Mouse (Mus musculus): ENCODE measurements around the gene Fgf10.

Gene Fgf10

DNA sequence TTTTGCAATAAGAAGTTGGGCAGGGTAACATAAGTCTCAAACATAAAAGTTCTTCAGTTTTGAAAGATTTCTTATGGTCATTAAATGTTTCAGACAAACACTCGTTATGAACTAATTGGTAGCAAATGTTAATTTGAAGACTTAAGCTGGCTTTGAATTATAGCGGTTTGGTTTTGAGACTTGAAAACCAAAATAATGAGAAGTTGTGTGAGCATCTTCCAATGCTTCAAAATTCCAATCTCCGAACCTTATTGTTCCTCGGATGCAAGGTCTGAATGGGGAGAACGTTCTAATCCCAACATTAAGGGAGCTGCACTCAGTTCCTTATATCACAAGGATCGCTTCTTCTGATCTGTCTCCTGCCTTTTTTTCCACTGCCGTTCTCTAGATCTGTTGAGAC, at the start of gene Fgf10:
Gene Fgf10 (plus strand): TSS at position 301 of the 400 bp plus-strand sequence.
- no peak for DNase-seq (ENCODE audit: low spot score)

DNA sequence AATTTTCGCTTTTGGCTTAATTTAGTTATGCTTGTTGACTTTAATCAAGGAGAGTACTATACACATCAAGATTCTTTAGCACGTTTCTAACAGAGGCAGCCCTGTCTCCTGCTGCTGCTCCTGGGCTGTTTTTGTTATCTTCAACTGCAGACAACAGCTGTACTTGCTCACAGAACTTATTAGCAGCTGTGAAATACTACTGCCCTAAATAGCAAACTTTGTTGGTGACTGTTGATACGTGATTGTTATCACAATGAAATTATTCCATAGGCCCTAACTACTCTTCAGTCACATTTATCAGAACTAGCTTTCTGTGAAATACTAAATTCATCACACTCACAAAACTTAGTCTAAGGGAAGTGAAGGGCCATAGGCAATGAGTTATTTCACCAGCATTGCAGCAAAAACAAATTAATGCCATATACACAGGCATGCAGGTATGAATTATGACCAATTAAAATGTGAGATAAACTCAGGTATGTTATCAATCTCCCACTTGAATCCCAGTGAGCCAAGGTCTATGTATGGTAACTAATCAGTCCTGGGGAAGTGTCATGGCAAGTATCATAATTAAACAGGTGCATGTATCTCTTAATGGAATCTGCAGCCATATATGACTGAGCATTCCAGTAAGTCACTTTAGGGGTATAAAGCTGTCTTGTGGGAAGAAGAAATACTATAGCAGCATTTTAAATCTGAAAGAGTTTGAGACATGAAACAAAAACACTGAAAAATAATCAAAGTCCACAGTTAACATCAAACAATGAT, 39.7 kb upstream of the Fgf10 start:
- no peak for DNase-seq (ENCODE audit: low spot score)

GRCm38 (mm10) chr13:118631500-118631899, 38.1 kb upstream of the Fgf10 start:
- DNase-seq (ENCODE audit: low spot score) = no peak

GRCm38 (mm10) chr13:118636047-118636446, 33.5 kb upstream of the Fgf10 start:
- no peak for DNase-seq (ENCODE audit: low spot score)

GRCm38 (mm10) chr13:118642585-118642984, 27.0 kb upstream of the Fgf10 start:
- no peak for DNase-seq (ENCODE audit: low spot score)

- DNase-seq (ENCODE audit: low spot score) = no peak
These were observed 26.5 kb upstream of the Fgf10 start for GRCm38 (mm10) chr13:118643138-118643537.

GRCm38 (mm10) chr13:118656991-118657390, 12.6 kb upstream of the Fgf10 start:
- DNase-seq (ENCODE audit: low spot score) = no peak

DNA sequence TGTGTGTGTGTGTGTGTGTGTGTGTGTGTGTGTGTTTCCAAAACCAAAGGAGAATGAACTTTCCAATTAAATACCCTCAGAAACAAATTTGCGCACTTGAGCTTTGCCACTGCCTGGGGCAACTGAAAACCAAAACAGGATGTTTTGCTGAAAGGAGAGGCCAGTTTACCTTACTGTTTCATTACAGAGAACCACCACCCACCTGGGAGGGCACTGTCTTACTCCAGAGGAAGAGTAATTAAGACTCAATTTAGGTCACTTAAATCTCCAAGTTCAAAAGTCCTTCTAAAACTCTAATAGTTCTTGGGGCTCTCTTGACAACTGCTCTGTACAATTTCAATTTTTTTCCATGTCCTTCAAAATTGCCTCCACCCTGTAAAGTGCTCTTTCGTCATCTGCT, 11.6 kb upstream of the Fgf10 start:
- DNase-seq (ENCODE audit: low spot score) = no peak

GRCm38 (mm10) chr13:118658608-118659326, 10.8 kb upstream of the Fgf10 start:
- DNase-seq (ENCODE audit: low spot score) = no peak

GRCm38 (mm10) chr13:118661664-118662063, 7.9 kb upstream of the Fgf10 start:
- DNase-seq (ENCODE audit: low spot score) = no peak

- DNase-seq (ENCODE audit: low spot score) = no peak
These were observed 4.7 kb upstream of the Fgf10 start for GRCm38 (mm10) chr13:118664901-118665300.

DNA sequence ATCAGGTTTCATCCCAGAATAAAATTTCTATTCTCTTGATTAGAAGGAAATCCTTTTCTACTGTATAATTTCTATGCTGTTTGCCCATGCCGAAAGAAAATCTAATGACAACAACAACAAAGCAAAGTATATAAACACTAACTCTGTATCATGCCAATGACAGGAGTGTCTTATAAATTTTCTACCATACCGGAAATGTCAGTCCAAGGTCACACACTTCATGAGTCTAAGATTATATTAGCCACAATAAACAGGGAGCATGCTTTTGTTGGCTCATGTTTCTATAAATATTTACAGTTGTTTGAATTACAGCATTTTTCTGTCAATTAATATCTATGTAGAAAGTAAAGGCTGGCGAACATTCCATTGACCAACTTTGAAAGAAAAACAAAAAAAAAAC, 9.6 kb downstream of the Fgf10 start:
- DNase-seq (ENCODE audit: low spot score) = no peak

- no peak for DNase-seq (ENCODE audit: low spot score)
These were observed 23.5 kb downstream of the Fgf10 start for GRCm38 (mm10) chr13:118693049-118693448.

DNA sequence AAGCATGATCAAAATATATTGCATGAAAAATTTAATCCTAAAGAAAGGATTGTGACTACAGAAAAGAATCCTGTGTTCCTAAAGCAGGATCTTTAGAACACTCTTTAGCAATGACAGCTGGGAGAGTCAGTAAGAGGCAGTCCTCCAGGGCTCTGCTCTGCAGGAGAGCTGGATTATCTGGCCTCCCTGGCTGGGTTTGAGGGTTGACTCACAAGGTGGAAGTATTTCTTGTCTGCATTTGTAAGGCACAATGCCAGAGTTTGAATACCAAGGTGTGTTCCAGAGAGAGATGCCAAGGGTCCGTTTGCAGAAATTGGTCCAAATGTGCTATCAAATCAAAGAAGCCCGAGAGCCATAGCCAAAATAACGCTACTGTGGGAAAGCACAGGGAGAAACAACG, 25.5 kb downstream of the Fgf10 start:
- no peak for DNase-seq (ENCODE audit: low spot score)

- no peak for DNase-seq (ENCODE audit: low spot score)
These were observed 34.1 kb downstream of the Fgf10 start for GRCm38 (mm10) chr13:118703727-118704126.

GRCm38 (mm10) chr13:118705716-118706115, 36.1 kb downstream of the Fgf10 start:
- DNase-seq (ENCODE audit: low spot score) = no peak

DNA sequence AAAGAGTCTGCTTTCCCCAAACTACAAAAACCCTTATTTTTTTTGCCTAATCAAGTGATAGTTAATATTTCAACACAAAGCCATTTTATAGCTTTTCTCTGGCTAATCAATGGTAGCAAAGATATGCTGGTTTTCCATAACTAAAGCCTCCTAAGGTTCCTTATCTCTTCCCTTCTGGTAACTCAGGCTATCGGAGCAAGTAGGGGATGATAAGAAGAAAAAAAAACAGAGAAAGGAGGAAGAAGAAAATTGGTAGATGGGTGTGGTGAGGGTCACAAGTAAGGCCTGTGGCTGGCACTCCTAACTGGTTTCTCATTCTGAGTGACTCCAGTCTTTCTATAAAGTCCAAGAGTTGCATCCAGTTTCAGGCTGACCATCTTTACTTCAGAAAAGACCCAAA, 40.3 kb downstream of the Fgf10 start:
- no peak for DNase-seq (ENCODE audit: low spot score)

DNA sequence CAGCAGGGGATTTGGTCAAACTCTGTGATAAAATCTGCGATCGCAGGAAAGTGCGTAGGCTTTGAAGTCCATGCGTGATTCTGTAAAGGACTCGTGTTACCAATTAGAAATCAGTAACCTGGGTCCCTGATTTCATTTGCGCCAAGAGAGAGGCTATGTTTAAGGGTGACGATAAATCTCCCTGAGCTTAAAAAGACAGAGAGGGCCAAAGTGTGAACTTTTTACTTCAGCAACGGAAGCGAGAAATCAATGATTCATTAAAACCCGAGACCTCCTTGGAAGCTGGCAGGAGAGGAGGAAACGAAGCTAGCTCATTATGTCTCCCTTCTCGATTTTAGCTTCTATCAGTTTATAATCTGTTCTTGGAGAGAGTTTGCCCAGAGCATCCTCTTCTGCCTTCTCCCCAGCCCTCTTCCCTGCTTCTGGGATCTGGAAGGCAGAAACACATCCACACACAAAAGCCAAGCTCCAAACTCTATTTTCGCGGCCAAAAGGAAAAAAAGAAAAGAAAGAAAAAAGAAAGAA, 44.1 kb downstream of the Fgf10 start:
- no peak for DNase-seq (ENCODE audit: low spot score)

DNA sequence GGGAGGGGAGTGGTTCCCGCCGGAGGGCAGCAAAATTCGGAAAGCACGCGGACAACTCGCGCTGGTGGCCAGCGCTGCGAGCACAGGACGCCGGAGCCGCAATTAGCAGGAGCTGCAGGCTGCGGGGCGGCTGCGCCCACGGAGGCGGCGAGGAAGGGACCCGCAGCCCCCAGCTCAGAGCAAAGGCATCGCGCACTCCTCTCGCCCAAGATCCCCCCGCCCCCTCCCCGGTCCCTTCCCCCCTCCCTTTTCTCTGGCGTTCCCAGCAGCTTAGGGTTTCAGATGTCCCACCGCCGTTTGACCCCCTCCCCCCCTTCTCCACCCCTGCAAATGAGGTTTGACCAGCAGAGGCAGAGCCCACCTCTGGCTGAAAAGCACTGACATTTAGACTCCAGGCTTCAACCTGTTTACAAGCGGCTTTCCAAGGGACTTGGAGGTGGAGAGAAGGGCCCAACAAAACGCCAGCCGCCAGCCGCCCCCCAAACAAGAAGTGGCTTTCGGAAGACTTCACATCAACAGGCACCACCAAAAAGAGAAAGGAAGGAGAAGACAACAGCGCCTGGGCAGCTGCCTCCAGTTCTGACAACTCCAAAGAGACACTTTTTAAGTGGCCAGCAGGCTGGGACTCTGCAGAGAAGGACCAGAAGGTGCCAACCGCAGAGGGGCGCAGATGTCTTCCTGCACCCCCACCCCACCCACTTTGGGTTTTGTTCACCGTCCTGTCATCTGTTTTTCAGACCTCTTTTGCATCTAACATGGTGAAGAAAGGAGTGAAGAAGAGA, 44.9 kb downstream of the Fgf10 start:
- no peak for DNase-seq (ENCODE audit: low spot score)

DNA sequence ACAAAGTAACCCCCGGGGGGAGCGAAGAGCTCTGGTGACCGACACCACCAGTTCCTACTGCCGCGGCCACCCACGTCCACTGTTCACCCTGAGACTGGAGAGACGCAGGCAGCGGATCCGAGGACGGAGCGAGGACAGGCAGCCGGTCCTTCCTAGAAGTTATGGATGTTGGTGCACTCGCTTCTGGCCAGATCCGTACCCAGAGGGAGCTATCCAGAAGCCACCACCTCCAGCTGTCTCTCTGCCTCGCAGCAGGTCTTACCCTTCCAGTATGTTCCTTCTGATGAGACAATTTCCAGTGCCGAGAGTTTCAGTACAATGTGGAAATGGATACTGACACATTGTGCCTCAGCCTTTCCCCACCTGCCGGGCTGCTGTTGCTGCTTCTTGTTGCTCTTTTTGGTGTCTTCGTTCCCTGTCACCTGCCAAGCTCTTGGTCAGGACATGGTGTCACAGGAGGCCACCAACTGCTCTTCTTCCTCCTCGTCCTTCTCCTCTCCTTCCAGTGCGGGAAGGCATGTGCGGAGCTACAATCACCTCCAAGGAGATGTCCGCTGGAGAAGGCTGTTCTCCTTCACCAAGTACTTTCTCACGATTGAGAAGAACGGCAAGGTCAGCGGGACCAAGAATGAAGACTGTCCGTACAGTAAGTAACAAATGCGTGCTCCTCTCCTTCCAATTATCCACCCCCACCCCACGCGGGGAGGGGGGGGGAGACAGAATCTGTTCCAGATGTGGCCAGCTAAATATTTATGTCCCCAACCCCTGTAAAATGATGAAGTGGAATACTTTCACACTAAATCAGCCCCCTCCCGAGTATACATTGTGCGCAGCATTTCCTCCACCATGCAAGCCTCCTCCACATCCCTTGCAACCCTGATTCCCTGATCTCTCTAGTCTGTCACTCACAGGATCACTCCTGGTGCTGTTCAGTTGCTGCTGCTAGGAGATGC, 45.8 kb downstream of the Fgf10 start:
- no peak for DNase-seq (ENCODE audit: low spot score)

- DNase-seq (ENCODE audit: low spot score) = no peak
These were observed 46.7 kb downstream of the Fgf10 start for GRCm38 (mm10) chr13:118716265-118716664.
